Mouse (Mus musculus) small intestine, adult 2 months (tissue): Measurements from ENCODE around the gene Sema6c.

Experiments
- CTCF ChIP-seq: fragments of 200-500 bp; IDR thresholded peaks from 2 replicates; pipeline ENCODE4 v1.5.1; 2012; ENCODE audit warnings: low read depth, mild to moderate bottlenecking, control low read depth, inconsistent platforms, low read length, moderate library complexity, mixed read lengths; ENCODE audit not compliant: insufficient replicate concordance, insufficient read length; ENCODE audit errors: extremely low read depth
- POLR2A ChIP-seq: fragments of 200-500 bp; IDR thresholded peaks from 2 replicates; pipeline ENCODE4 v1.6.1; 2012; ENCODE audit warnings: low read depth, mild to moderate bottlenecking, control low read depth, inconsistent platforms, low read length, moderate library complexity

GRCm38 (mm10) chr3:95161618-95162344, 1.5 kb downstream of the Sema6c start:
- TF ChIP-seq POLR2A (no peak), CTCF (no peak)
